19 mouse cellular contexts compared by ENCODE assay signal in genomic region chr4:97608134-97608533, GRCm38 (mm10).
DNase-seq lines count a peak whose midpoint lies in the region; ATAC-seq and TF ChIP-seq lines count a peak whose summit lies in the region.
"Had no signal": no experiment of that assay in that cellular context is flagged by ENCODE, and none has a peak within 500 bp of the region (broad histone marks: within the 10 kb centered on the region; RNA-seq: fewer than 3 reads in every experiment).

No protein-coding gene starts in this region.

- H3K4me1 ChIP-seq in hindbrain, embryonic 15.5 days (replicated peaks) = peaks cover 34% of the 10 kb centered on the region
- H3K4me1 ChIP-seq in hindbrain, embryonic 12.5 days = peaks cover 10% of the 10 kb centered on the region
- H3K4me1 ChIP-seq in forebrain, embryonic 11.5 days (replicated peaks; ENCODE audit: control insufficient read depth, insufficient read depth, low read length) = peaks cover 4% of the 10 kb centered on the region
- H3K4me1 ChIP-seq in forebrain, embryonic 15.5 days = peaks cover 58% of the 10 kb centered on the region

- ATAC-seq in hindbrain, embryonic 15.5 days (ENCODE audit: low FRiP score, low read depth) = no peak
- ATAC-seq in hindbrain, embryonic 12.5 days (ENCODE audit: low FRiP score) = no peak
- peak; percentile 45; the same call in 1 of the 2 replicates for ATAC-seq in forebrain, embryonic 11.5 days (replicated peaks; ENCODE audit: low FRiP score)
- no peak for ATAC-seq in forebrain, embryonic 15.5 days (replicated peaks)
- ATAC-seq: intestine, embryonic 15.5 days had no signal

- H3K9ac ChIP-seq in hindbrain, embryonic 15.5 days = no peak overlapping the region
- no peak overlapping the region for H3K9ac ChIP-seq in hindbrain, embryonic 12.5 days
- no peak overlapping the region for H3K9ac ChIP-seq in forebrain, embryonic 11.5 days (ENCODE audit: low read length)
- H3K9ac ChIP-seq in forebrain, embryonic 15.5 days (replicated peaks) = no peak overlapping the region
- H3K9ac ChIP-seq: embryonic facial prominence, embryonic 12.5 days; intestine, embryonic 15.5 days had no signal

- H3K36me3 ChIP-seq in hindbrain, embryonic 15.5 days = no peaks in the 10 kb centered on the region
- H3K36me3 ChIP-seq in hindbrain, embryonic 12.5 days = no peaks in the 10 kb centered on the region
- H3K36me3 ChIP-seq in forebrain, embryonic 11.5 days (ENCODE audit: control insufficient read depth, insufficient read depth, low read length) = no peaks in the 10 kb centered on the region
- H3K36me3 ChIP-seq in forebrain, embryonic 15.5 days = no peaks in the 10 kb centered on the region
- H3K36me3 ChIP-seq: embryonic facial prominence, embryonic 12.5 days; heart, embryonic 10.5 days; intestine, embryonic 15.5 days had no signal

- 0 out of 2 replicates have a peak overlapping the region, but pooled peaks have one; percentile 71 for H3K27ac ChIP-seq in hindbrain, embryonic 15.5 days (replicated peaks)
- no peak overlapping the region for H3K27ac ChIP-seq in hindbrain, embryonic 12.5 days
- no peak overlapping the region for H3K27ac ChIP-seq in forebrain, embryonic 11.5 days (ENCODE audit: low read depth, low read length)
- H3K27ac ChIP-seq in forebrain, embryonic 15.5 days (replicated peaks) = peak overlapping the region; percentile 90
- H3K27ac ChIP-seq: embryonic facial prominence, embryonic 12.5 days; heart, embryonic 10.5 days; intestine, embryonic 15.5 days had no signal

- no peak overlapping the region for H3K4me2 ChIP-seq in hindbrain, embryonic 15.5 days
- no peak overlapping the region for H3K4me2 ChIP-seq in hindbrain, embryonic 12.5 days (replicated peaks)
- no peak overlapping the region for H3K4me2 ChIP-seq in forebrain, embryonic 11.5 days (ENCODE audit: low read depth, low read length, severe bottlenecking)
- H3K4me2 ChIP-seq in forebrain, embryonic 15.5 days (replicated peaks) = no peak overlapping the region
- H3K4me2 ChIP-seq: embryonic facial prominence, embryonic 12.5 days; intestine, embryonic 15.5 days had no signal

- H3K27me3 ChIP-seq in hindbrain, embryonic 15.5 days = no peaks in the 10 kb centered on the region
- H3K27me3 ChIP-seq in hindbrain, embryonic 12.5 days = no peaks in the 10 kb centered on the region
- H3K27me3 ChIP-seq in forebrain, embryonic 11.5 days (ENCODE audit: control insufficient read depth, insufficient read depth, low read length) = no peaks in the 10 kb centered on the region
- no peaks in the 10 kb centered on the region for H3K27me3 ChIP-seq in forebrain, embryonic 15.5 days
- H3K27me3 ChIP-seq: embryonic facial prominence, embryonic 12.5 days; intestine, embryonic 15.5 days had no signal

- peak; percentile 58 for DNase-seq in brain, embryonic 14.5 days (ENCODE audit: low read depth)
- no peak for DNase-seq in forebrain, embryonic 11.5 days (ENCODE audit: low spot score)
- DNase-seq in kidney, postnatal 14 days = no peak
- DNase-seq in layer of hippocampus, adult 8-10 months (ENCODE audit: low spot score in 2 of 2) = no peak
- no peak for DNase-seq in c-Kit-positive CD71-positive TER-119-positive erythroid progenitor cells, embryonic 14.5 days (ENCODE audit: low spot score)
- DNase-seq: adrenal gland, adult 2 months; adrenal gland, postnatal 25 days; cerebellum, adult 11-12 months; cerebellum, adult 9-10 months; gastrocnemius, postnatal 36 days; heart, adult 11 months; heart, postnatal 10 days; kidney, adult 2 months had no signal

- no peaks in the 10 kb centered on the region for H3K9me3 ChIP-seq in hindbrain, embryonic 15.5 days
- no peaks in the 10 kb centered on the region for H3K9me3 ChIP-seq in hindbrain, embryonic 12.5 days (replicated peaks)
- no peaks in the 10 kb centered on the region for H3K9me3 ChIP-seq in forebrain, embryonic 11.5 days (ENCODE audit: control insufficient read depth, low read length)
- no peaks in the 10 kb centered on the region for H3K9me3 ChIP-seq in forebrain, embryonic 15.5 days
- H3K9me3 ChIP-seq: embryonic facial prominence, embryonic 12.5 days; heart, embryonic 10.5 days; intestine, embryonic 15.5 days had no signal

- WGBS in hindbrain, embryonic 15.5 days = 46% methylated on average over 3 of the region's 3 CpGs
- WGBS in hindbrain, embryonic 12.5 days = 56% methylated on average over 3 of the region's 3 CpGs
- WGBS in forebrain, embryonic 11.5 days = 23% methylated on average over 3 of the region's 3 CpGs
- WGBS in forebrain, embryonic 15.5 days = 12% methylated on average over 3 of the region's 3 CpGs

- TF ChIP-seq POLR2A in brain, embryonic 14.5 days (IDR thresholded peaks at IDR 0.05; ENCODE audit: borderline replicate concordance, extremely low read depth, insufficient read depth, insufficient read length, poor library complexity, severe bottlenecking) = no peak

- TF ChIP-seq CTCF in brain, embryonic 14.5 days (IDR thresholded peaks at IDR 0.05; ENCODE audit: borderline replicate concordance, extremely low read depth, insufficient read depth, insufficient read length) = no peak

- H3K4me3 ChIP-seq in hindbrain, embryonic 15.5 days = no peak overlapping the region
- no peak overlapping the region for H3K4me3 ChIP-seq in hindbrain, embryonic 12.5 days
- no peak overlapping the region for H3K4me3 ChIP-seq in forebrain, embryonic 11.5 days (ENCODE audit: low read depth, low read length)
- H3K4me3 ChIP-seq in forebrain, embryonic 15.5 days = no peak overlapping the region
- H3K4me3 ChIP-seq: embryonic facial prominence, embryonic 12.5 days; heart, embryonic 10.5 days; intestine, embryonic 15.5 days had no signal

Comparison
In these comparisons a context has a peak if more than half of its experiments do, and no peak if none do; other contexts are left out.
1. H3K27ac ChIP-seq: peak in hindbrain, embryonic 15.5 days (single experiment) and forebrain, embryonic 15.5 days (single experiment); none in hindbrain, embryonic 12.5 days (single experiment) and forebrain, embryonic 11.5 days (single experiment).